Mouse (Mus musculus) gastrocnemius, postnatal 36 days (tissue): ENCODE measurements around the gene Flnb. TPM values are rescaled to one million over a fixed set of nuclear protein-coding genes. Genes with fewer than 3 reads are reported as not detected.

Experiments used
- DNase-seq, 2 experiments: peaks; one replicate each; pipeline ENCODE4 v3.0.0; 2022
- intact Hi-C: fragments of 180-260 bp; cut with DNase I; formaldehyde crosslinking; loops from one replicate; pipeline ENCODE4 v1.15.1; 2025
- total RNA-seq, 2 experiments: library from RNA; stranded (reverse); gene quantifications; 2 replicates each; pipeline ENCODE4 v1.2.3; 2021

Flnb gene
- total RNA-seq, 2 experiments from 2014 or later = 6.7 to 7.2 TPM

DNA sequence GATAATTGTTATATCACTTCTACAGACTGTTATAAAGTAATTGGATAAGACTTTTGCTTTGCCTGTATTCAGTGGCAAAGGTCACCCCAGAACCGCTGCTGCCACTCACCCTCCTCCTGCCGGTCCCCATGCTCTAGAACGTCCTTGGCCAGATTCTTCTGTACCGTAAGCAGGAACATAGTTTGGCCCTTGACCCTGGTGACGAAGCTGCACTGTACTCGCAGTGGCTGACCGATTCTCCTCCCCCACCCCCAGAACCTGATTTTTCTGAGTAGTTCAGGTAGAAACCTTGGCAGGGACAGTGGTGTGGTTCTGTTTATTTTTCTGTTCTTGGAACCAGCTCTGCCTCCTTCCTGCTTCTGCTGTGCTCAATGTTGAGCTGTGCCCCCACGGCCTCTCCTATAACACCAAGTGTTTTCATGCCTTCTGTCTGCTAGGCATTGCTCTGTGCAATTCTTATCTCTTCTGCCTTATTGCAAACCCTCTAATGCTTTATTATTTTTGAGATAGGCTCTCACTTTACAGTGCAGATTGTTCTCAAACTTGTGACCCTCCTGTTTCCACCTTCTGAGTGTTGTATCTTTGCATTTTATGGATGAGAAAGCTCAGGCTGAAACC lies 7.0 kb downstream of the Flnb start:
- DNase-seq = no peak
- intact Hi-C loops = no loop called here

DNA sequence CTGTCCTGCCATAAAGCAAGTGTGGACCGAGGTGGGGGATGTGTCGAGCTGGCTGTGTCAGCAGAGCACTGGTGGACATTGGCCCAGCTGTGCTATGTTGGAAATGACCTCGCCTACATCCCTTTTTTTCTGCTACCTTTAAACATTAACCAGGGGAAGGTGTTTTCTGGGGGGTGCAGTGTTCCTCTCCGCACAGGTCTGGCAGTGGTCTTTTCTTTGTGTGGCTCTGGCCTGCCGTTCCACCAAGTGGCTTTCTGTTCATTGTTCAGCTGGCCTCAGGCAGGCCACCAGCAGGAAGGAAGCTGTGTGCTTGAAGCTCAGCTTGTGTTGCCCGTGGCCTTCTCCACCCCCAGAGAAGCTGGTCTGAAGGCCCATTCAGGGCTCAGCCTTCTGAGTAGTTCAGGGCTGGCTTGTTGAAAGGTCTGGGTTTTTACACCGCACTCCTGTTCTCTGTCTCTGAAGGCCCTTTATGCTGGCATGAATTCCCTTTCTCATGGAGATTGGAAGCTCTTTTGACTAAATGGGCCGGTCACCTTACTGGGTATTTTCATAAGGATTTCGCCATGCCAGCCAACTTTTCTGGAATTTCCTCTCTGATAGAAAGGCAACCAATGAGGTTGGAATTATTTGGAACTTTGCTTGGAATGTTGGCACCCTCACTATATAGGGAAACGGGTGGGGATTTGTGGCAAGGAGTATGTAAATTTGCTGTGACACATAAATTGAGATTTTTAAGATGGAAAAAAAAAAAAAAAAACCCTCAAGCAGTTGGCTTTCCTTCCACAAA lies 8.6 kb downstream of the Flnb start:
- intact Hi-C loops = no loop called here
- no peak for DNase-seq

DNA sequence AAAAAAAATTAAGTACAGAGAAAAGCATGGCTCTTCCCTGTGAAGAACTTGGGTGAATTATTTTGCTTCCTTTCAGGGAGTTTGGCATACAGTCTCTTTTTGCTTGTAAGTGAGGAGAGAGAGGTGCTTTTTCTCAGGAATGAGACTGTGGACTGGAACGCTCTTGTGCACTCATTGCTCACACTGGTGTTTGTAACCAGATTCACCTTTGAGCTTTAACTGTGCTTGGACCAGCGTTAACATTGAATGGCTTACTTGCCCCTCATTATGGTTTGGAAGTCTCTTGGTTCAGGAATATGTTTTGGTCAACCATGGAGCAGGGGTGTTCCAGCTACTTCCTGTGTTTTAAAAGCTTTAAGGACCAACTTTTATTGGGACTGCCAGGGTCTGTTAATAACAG lies 11.4 kb downstream of the Flnb start:
- intact Hi-C loops = no loop called here
- DNase-seq = no peak

DNA sequence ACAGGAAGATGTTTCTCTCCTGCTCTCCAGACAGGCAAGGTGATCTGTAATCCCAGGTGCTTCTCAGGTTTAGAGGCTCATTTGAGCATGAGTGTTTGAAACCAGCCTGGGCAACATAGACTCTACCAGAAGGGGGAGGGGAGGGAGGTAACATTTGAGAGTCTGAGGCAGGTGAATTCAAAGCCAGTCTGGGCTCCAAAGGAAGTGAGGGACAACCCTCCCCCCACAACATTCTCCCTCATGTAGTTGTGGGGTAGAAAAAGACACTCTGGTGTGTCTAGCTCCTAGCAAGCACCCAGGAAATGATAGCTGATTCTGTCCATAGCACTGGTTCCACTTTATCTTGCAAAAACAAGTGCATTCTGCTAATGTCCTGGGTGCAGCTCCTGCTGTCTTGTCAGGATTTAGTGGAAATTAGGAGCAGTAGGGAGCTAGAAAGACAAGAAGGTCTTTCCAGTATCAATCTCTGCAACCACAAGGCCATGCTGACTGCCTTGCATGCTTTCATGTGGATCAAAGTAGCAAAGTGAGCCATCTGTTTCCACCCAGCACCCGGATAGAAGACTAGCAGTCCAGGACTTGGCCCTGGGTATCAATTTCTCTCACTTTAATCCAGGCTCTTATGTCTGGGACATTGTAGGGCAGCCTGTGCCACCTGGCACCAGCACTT lies 14.1 kb downstream of the Flnb start:
- DNase-seq = no peak
- intact Hi-C loops = no loop called here

DNA sequence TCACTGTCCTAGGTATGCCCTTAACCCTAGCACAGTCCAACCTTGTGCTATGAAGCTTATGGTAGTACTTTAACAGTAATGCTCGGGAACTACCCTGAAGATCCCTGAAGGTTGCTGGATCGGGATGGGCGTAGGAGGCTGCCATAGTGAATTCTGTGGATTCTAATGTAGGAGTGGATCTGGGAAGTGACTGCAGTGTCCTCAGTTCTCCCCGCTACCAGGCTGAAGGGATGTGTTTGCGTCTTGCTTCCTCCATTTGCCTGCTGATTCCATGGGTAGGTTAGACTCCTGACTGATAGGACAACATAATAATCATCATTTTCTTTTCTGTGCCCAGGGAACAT lies 14.7 kb downstream of the Flnb start:
- intact Hi-C loops = no loop called here
- DNase-seq = no peak

DNA sequence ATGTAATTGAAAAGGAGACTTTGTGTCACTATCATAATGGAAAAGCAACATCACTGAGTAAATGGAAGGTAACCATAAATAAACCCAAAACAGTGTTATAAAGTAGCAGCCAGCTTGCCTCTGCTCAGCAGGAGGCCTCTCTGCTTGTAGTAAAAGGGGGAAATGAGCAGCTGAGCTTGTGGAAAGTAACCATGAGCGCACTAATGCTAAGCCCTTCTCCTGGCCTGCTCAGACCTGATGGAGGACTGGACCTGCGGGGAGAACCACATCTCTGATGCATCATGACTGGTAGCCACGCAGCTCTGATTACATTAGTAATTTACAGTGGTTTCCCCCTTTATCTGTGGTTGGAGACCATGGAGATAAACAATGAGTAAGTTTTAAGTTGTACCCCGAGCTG lies 15.7 kb downstream of the Flnb start:
- intact Hi-C loops = no loop called here
- DNase-seq = no peak

DNA sequence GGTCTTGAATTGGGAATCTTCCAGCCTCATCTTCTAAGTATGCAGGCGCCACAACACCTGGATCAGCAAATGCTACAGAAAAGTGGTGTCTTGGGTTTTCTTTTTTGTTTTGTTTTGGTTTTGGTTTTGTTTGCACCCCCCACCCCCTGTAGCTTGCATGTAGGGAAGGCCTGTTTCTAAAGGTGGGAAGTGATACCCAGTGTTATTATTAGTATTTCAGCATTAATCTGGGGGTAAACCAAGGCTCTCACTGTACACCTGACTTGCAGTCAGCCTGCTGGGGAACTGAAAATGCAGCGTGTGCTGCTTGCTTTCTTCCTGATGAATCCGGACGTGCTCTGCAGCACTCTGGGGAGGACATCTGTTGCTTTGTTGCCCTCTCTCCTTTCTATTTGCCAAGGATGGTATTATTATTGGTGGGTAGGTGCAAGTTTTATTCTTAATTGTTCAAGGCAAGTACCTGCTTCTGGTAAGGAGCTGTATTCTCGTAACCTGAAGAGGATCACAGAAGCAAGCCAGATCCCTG lies 20.9 kb downstream of the Flnb start:
- no peak for DNase-seq
- intact Hi-C loops = no loop called here

DNA sequence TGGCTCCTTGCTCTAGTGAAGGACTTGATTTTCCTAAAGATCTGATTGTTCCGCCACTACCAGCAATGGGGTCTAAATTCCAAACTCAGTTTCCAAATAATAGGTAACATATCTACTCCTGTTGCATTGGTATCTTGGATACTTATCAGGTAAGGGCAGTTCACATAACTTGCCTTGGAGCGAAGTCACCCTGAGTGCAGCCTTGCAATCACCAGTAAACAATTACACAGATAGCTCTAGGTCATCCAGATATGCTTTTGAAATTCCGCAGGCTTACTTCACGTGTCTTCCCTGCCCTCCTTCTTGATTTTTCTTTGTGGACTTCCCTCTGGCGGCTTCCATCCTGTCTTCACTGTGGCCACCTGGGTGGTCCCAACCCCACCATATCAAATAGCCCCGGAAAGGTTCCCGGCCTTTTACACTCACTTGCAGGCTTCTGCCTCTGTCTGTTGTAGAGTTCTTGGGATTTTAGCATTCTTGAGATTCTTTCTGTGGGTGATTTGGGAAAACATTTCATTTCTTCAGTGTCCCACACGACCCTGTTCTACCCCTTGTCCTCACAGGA lies 22.3 kb downstream of the Flnb start:
- no peak for DNase-seq
- intact Hi-C loops = no loop called here

DNA sequence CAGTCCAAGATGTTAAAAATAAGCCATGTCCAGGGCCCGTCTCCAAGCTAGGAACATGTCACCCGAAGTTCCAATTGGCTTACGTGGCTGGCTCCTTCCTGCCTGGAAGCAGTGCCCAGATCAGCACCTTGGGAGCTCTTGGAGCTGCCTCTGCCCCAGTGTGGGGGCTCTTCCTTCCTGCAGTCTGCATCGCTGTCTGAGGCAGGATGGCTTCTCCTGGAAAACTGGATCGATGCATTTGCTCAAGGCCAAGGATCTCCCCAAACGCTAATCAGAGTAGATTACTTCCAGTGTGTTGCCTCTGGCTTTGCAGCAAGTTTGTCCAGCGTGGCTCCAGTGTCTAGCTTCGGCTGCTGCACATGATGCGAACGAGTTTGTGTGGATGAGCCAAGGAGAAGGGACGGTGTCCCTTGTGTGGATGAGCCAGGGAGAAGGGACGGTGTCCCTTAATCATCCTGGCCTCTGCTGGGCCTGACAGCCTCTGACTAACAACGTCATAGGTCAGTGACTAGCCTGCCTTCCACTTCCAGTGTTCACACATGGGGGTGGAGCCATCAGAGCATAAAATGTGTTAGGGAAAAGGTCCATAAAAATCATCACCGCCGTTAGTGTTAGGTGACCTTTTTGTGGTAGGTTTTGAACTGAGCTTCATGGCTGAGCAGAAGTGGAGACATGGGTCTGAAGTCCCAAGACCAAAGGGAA lies 25.0 kb downstream of the Flnb start:
- intact Hi-C loops = no loop called here
- DNase-seq = peak in 1 of 2 experiments; percentile 40

DNA sequence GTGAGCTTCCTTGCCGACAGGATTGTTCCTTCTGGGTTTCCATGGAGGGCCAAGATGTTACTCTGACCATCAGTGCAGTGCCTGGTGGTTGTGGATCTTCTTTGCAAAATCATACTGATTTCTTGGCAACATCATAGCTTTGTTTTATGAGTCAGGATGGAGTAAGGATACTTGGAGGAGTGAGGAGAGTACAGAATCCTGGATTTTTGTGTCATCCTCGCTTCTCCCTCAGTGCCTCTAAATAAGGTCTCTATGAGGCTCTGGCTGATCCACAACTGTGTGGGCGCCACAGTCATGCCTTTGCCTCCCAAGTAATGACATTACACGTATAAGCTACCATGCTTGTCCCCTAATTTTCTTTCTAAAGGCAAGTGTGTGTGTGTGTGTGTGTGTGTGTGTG lies 28.9 kb downstream of the Flnb start:
- DNase-seq = no peak
- intact Hi-C loops = no loop called here

DNA sequence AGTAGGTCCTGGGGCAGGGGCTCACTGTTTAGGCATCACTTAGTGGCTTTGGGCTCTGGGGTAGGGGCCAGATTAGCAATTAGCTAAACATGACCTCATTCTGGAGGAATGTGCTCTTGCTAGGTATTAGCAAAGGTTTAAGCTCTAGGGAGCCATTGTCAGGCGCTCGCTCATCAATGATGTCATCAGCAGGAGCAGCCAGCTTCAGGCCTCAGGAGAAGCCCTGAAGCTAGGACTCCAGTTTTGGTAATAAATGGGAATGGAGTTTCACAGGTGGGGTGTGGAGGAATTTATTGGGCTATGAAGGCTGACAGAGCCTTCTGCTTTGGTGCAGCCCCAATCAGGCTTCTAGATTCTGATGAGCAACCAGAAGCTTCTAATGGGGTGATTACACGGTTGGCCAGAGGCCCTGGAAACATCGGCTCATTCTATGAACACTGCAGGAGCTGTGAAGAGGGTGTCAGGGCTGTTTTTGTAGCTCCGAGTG lies 30.0 kb downstream of the Flnb start:
- intact Hi-C loops = no loop called here
- no peak for DNase-seq

DNA sequence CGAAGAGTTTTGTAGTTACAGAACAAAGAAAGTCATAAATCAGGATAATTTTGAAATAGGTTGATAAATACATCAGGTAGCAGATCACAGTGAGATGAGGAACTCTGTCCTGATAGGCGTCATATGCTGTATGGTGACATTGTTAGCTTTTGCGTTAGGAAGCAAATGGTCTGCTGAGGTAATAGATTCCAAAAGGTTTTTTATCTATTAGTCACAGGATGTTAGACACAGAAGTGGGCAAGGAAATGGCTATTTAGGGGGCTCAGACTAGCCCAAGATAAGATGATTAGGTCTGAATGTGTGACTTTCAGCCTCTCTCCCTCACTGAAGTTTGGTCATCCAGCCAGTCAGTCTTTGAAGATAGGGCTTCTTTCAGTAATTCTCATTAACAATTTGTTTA lies 33.2 kb downstream of the Flnb start:
- intact Hi-C loops = no loop called here
- DNase-seq = no peak

DNA sequence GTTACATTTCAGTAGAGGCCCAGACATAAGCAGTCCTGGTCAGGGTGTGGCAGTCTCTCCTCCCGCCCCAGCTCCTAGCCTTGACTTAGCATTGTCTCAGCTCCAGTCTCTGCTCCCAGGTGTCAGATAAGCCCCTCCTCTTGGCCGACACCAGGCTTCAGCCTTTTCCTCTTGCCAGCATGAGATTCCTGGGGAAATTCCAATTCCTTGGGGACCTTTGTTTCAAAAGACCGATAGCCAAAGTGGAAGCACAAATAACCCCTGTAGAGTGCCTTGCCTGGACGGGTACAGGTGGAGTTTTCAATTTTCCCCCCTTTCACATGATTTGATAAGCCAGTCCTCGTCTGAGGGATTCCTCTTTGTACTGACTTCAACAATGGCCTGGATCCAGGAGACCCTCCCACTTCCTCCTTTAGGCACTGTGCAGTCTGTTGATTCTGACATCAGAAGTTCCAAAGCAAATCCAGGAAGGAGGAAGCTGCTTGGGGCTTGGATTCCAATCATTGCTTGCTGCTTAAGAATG lies 33.8 kb downstream of the Flnb start:
- peak in 1 of 2 experiments; percentile 62 for DNase-seq

DNA sequence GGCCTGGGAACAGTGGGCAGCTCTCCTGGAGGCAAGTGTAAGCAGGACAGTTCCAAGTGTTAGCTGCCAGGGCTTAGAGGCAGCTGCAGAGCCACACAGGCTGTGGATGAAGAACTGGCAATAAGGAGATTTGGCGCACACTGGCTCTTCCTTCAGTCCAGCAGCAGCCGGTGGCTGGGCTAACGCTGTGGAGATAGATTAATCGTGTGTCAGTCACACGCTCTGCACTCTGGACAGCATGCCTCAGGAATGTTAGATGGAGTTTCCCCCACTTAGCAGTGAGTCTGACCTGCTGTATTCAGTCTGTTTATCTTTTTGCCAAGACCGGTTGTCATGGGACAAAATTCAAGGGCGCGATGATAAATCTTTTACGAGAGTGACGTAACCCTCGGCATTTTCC lies 35.9 kb downstream of the Flnb start:
- peak in 1 of 2 experiments; percentile 17 for DNase-seq
- intact Hi-C loops = no loop called here

More for the DNA sequence above, 33.8 kb downstream of the Flnb start:
- intact Hi-C loops = no loop called here

DNA sequence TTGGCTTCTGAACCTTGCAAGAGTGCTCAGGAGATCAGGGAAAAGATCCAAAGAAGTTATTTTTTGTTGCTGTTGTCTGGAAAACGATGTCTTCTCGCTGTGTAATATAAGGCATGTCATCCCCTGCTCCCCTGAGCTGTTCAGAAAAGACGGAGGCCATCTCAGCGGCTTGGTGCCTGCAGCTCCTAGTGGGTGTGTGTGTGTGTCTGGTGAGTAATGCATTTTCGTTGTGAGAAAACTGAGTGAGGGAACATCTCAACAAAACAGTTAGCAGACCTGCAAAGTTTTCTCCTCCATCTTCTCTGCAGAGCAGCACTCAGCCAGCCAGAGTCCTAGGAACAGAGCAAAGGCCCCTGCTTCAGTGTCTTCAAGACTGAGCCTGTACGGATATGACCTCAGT lies 36.6 kb downstream of the Flnb start:
- DNase-seq = no peak
- intact Hi-C loops = no loop called here

DNA sequence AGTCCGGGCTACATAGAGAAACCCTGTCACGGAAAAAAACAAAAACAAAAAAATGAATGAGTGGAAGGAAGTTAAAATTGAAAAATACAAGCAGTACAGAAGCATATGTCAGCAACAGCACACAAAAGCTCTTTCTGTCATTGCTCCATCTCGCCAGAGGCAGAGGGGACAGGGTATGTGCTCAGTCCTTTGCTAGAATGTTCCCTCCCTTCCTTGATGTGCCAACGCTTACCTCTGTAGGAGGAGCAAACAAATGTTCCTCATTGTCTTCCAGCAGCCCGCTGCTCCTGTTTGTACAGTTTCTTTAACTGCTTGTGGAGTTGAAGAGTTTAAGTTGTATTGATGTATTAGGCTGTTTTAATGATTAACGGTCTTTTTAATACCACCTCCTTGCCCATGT lies 37.3 kb downstream of the Flnb start:
- intact Hi-C loops = no loop called here
- no peak for DNase-seq

DNA sequence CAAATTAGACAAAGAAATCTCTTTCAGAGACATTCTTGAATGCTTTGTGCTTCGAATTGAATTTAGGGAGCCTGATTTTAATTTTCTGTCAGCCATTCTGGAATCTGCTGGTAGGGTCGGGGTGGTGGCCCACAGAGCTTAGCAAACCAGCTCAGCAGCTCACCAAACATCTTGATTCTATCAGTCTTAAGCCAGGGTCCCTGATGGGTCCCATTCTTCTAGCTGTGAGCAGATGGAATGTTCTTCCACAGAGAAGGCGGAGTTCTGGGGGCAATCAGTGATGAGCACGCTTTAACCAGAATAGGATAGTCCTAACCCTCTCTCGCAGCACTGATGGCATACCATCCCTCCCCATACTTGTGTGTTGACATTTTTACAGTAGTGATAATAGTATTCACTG lies 37.7 kb downstream of the Flnb start:
- intact Hi-C loops = no loop called here
- DNase-seq = no peak

DNA sequence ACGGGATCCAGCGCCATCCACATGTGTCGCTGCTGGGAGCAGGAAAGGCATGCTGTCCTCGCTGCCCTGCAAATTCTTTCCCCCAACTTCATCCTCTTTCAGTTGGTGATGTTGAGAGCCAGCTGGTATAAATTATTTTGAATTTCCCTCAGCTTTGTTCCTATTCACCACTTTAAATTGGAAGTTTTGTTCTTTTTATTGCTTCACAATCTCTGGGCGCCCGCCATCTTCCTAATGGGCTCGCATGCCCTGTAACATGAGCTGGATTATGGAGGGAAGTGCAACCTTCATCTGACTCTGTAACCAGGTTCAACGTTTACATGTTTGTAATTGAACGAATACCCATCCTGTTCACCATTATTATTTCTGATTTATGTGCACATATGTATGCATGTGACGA lies 38.6 kb downstream of the Flnb start:
- no peak for DNase-seq
- intact Hi-C loops = no loop called here

DNA sequence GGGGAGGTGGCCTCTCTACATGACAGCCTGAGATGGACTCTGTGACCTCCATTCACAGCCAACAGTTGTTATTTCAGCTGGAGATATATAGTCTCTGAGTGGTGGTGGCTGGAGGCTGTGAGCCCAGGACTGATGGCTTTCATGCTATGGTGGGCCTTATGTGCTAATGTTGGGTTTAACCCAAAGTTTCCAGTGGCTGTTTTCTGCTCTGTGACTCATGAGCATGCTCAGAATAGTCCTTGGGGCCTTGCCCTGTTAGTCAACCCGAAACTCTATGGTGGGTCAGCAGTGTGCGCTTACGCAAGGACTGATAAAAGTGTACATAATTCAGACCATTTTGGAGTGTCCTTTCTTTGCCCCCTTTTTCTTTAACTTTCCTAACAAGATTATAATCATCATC lies 40.1 kb downstream of the Flnb start:
- no peak for DNase-seq
- intact Hi-C loops = no loop called here

DNA sequence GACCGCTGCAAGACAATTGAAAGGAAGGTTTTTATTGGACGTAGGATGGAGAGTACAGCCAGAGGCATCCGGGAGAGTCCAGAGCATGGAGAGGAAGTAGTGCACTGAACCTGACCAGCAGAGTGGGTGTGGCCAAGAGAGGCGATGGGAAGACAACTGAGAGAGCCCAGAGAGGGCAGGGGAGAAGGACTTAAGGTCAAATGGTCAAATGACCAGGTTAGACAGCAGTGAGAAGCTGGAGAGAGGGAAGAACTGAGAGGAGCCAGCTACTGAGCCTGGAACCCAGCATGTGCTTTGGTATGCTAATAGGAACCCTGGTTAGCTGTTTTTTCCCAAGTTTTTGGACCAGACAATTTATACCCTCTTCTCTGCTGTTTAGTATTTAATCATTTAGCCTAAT lies 40.7 kb downstream of the Flnb start:
- DNase-seq = no peak
- intact Hi-C loops = no loop called here
